Mouse (Mus musculus) kidney, embryonic 15.5 days (tissue): Measurements from ENCODE around the gene Asb16. TPM values are rescaled to one million over a fixed set of nuclear protein-coding genes. Genes with fewer than 3 reads are reported as not detected.
A peak's percentile ranks its signal among the peaks of the same experiment; 100 is the strongest.

ENCODE experiments used
- ATAC-seq: fragments of 200-750 bp; cut with Nextera tagmentation; replicated peaks from 2 replicates; pipeline ENCODE4 v1.8.0; 2017; ENCODE audit warnings: moderate TSS enrichment; ENCODE audit not compliant: low FRiP score
- H3K27ac ChIP-seq: fragments of 300-500 bp; sonication (generic); 2 replicates; pipeline ENCODE4 v1.5.1; 2015; ENCODE audit warnings: mild to moderate bottlenecking, inconsistent platforms
- H3K27me3 ChIP-seq: fragments of 300-500 bp; sonication (generic); 2 replicates; pipeline ENCODE4 v1.6.1; 2015; ENCODE audit warnings: inconsistent platforms
- H3K36me3 ChIP-seq: fragments of 300-500 bp; sonication (generic); 2 replicates; pipeline ENCODE4 v1.6.1; 2015; ENCODE audit warnings: inconsistent platforms
- H3K4me1 ChIP-seq: fragments of 300-500 bp; sonication (generic); 2 replicates; pipeline ENCODE4 v1.6.1; 2015; ENCODE audit warnings: inconsistent platforms
- H3K4me2 ChIP-seq: fragments of 300-500 bp; sonication (generic); 2 replicates; pipeline ENCODE4 v1.6.1; 2015; ENCODE audit warnings: moderate library complexity, mild to moderate bottlenecking, inconsistent platforms
- H3K4me3 ChIP-seq: fragments of 300-500 bp; sonication (generic); replicated peaks from 2 replicates; pipeline ENCODE4 v1.5.1; 2015; ENCODE audit warnings: mild to moderate bottlenecking, inconsistent platforms
- H3K9ac ChIP-seq: fragments of 300-500 bp; sonication (generic); 2 replicates; pipeline ENCODE4 v1.6.1; 2015; ENCODE audit warnings: mild to moderate bottlenecking, inconsistent platforms
- H3K9me3 ChIP-seq: fragments of 300-500 bp; sonication (generic); replicated peaks from 2 replicates; pipeline ENCODE4 v1.6.1; 2016; ENCODE audit warnings: inconsistent platforms
- WGBS: fragments of 180-500 bp; shearing (Covaris S2); methylation state at CpG from one replicate; pipeline ENCODE4 v1.1.7; 2015; ENCODE audit warnings: mixed read lengths; 5-methylcytosine and 5-hydroxymethylcytosine counted together
- polyA plus RNA-seq: library from polyadenylated mRNA; unstranded; fragments of >200 nt; fragmentation: Nextera tagmentation; extraction: Ambion mirVana; gene quantifications from 2 replicates; pipeline ENCODE4 v1.2.1, GENCODE M21; 2015

Asb16 gene
- polyA plus RNA-seq, 1 experiment from 2014 or later = 0.10 TPM

- ATAC-seq = no peak
Observed at GRCm38 (mm10) chr11:102245581-102246272, 22.8 kb upstream of the Asb16 start.

DNA sequence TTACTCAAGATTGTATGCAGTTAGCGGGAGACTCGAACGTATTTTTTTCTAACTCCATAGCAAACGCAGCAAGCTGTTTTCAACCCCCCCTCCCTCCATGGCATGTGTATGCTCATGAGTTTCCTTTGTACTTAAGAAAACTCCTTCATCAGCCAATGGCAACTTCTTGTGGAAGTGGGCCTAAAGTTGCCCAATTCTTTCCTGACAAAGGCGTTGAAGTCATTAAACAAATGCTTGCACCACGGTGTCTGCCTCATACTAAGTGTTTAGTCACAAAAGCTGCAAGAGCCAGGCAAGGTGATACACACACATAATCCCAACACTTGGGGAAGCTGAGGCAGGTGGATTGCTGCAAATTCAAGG, 22.3 kb upstream of the Asb16 start:
- H3K36me3 ChIP-seq = peaks cover 6% of the 10 kb centered on the region
- ATAC-seq = no peak
- H3K27me3 ChIP-seq = no peaks in the 10 kb centered on the region; the same call in 1 of the 2 replicates
- H3K4me3 ChIP-seq = no peak overlapping the region
- H3K27ac ChIP-seq = no peak overlapping the region
- H3K9ac ChIP-seq = no peak overlapping the region
- 77% methylated on average over 6 of the region's 6 CpGs for WGBS
- H3K9me3 ChIP-seq = no peaks in the 10 kb centered on the region
- peaks cover 24% of the 10 kb centered on the region for H3K4me1 ChIP-seq
- H3K4me2 ChIP-seq = no peak overlapping the region

More at GRCm38 (mm10) chr11:102245581-102246272, 22.8 kb upstream of the Asb16 start:
- H3K9me3 ChIP-seq = no peaks in the 10 kb centered on the region
- peak overlapping the region; percentile 76 for H3K4me2 ChIP-seq
- H3K4me3 ChIP-seq = peak overlapping the region; percentile 40
- no peak overlapping the region for H3K9ac ChIP-seq
- H3K27me3 ChIP-seq = no peaks in the 10 kb centered on the region; the same call in 1 of the 2 replicates
- WGBS = 59% methylated on average over 14 of the region's 14 CpGs
- H3K27ac ChIP-seq = 0 out of 2 replicates have a peak overlapping the region, but pooled peaks have one; percentile 11
- H3K36me3 ChIP-seq = peaks cover under 1% of the 10 kb centered on the region
- peaks cover 24% of the 10 kb centered on the region for H3K4me1 ChIP-seq

DNA sequence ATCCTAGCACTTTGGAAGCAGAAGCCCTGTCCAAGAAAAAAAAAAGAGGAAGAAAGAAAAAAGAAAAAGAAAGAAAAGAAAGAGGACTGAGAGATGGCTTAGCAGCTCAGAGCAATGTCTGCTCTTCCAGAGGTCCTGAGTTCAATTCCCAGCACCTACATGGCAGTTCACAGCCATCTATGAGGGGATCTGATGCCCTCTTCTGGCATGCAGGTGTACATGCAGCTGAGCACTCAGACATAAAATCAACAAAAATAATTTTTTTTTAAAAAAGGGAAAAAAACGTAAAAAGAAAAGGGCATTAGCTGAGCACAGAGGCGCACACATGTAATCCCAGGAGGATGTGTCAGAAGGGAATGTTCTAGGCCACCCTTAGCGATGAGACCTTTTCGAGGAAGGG, 21.7 kb upstream of the Asb16 start:
- peaks cover 24% of the 10 kb centered on the region for H3K4me1 ChIP-seq
- H3K9me3 ChIP-seq = no peaks in the 10 kb centered on the region
- WGBS = 88% methylated on average over 4 of the region's 4 CpGs
- H3K4me3 ChIP-seq = no peak overlapping the region
- H3K27ac ChIP-seq = no peak overlapping the region
- no peaks in the 10 kb centered on the region; the same call in 1 of the 2 replicates for H3K27me3 ChIP-seq
- no peak for ATAC-seq
- H3K4me2 ChIP-seq = no peak overlapping the region
- H3K9ac ChIP-seq = no peak overlapping the region
- peaks cover 11% of the 10 kb centered on the region for H3K36me3 ChIP-seq

- H3K27ac ChIP-seq = peak within 1 kb of the TSS; percentile 78
- peaks cover 24% of the 10 kb centered on the region for H3K4me1 ChIP-seq
- peak; percentile 64 for ATAC-seq
- H3K27me3 ChIP-seq = no peaks in the 10 kb centered on the region; the same call in 1 of the 2 replicates
- H3K4me3 ChIP-seq = peak within 1 kb of the TSS; percentile 83
- peaks cover 11% of the 10 kb centered on the region for H3K36me3 ChIP-seq
- under 1% methylated on average over 41 of the region's 41 CpGs for WGBS
- H3K9me3 ChIP-seq = no peaks in the 10 kb centered on the region
- H3K4me2 ChIP-seq = peak within 1 kb of the TSS; percentile 93
- peak within 1 kb of the TSS; percentile 76 for H3K9ac ChIP-seq
Observed at GRCm38 (mm10) chr11:102248630-102249230, 19.8 kb upstream of the Asb16 start, which contains the start of gene BC030867. Gene BC030867 (plus strand): TSS chr11:102248882.

GRCm38 (mm10) chr11:102249351-102250090, 19.0 kb upstream of the Asb16 start:
- Histone ChIP-seq H3K9ac (peak overlapping the region; percentile 76), H3K4me2 (peak overlapping the region; percentile 93), H3K4me1 (peaks cover 23% of the 10 kb centered on the region), H3K27me3 (no peaks in the 10 kb centered on the region; the same call in 1 of the 2 replicates), H3K9me3 (no peaks in the 10 kb centered on the region), H3K4me3 (peak overlapping the region; percentile 83), H3K27ac (peak overlapping the region; percentile 78), H3K36me3 (peaks cover 16% of the 10 kb centered on the region)
- no peak for ATAC-seq
- 7% methylated on average over 9 of the region's 9 CpGs for whole genome bisulfite sequencing

DNA sequence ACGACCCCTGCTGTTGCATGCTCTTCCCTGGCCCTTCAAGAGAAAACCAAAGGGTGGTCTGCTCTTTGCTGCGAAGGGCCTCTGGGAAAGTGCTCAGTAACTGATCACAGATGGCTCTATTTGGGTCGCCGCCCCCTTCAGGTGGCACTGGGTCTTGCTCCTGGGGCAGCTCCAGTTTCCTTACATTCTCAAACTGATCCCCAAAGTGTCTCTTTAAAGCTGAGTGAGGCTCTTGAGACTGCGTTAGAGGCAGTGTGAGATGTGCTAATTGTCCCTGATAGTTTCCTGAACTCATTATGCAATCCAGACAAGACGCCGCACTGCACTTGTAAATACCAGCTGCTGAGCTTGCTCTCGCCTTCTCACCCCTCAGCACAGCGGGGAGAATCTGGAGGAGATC, 11.0 kb upstream of the Asb16 start:
- WGBS = 43% methylated on average over 9 of the region's 9 CpGs
- ATAC-seq = no peak
- H3K36me3 ChIP-seq = peaks cover 58% of the 10 kb centered on the region
- H3K9ac ChIP-seq = no peak overlapping the region
- H3K4me2 ChIP-seq = no peak overlapping the region
- no peak overlapping the region for H3K4me3 ChIP-seq
- no peaks in the 10 kb centered on the region for H3K27me3 ChIP-seq
- peaks cover 14% of the 10 kb centered on the region for H3K4me1 ChIP-seq
- no peaks in the 10 kb centered on the region for H3K9me3 ChIP-seq
- no peak overlapping the region for H3K27ac ChIP-seq

DNA sequence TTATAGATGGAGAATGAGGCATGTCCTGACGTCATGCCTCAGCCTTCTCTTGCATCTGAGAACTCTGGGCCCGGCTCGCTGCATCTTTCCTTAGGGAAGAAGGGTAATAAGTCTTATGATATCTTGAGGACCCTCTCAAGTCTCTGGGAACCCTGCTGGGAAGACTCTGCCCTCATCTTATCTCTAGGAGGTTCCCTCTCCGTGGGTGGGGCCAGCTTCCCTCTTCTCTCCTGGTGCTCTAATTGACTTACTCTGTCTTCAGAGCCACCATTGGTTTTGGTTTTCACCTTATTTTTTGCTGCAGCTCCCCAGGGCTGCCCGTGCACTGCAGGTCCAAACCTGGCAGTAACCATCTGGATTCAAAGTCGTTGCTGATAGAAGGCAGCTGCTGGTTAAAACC, 10.4 kb upstream of the Asb16 start:
- Histone ChIP-seq H3K4me3 (no peak overlapping the region), H3K27ac (no peak overlapping the region), H3K4me2 (no peak overlapping the region), H3K36me3 (peaks cover 62% of the 10 kb centered on the region), H3K9me3 (no peaks in the 10 kb centered on the region), H3K27me3 (no peaks in the 10 kb centered on the region), H3K9ac (no peak overlapping the region), H3K4me1 (peaks cover 14% of the 10 kb centered on the region)
- ATAC-seq = no peak
- WGBS = 80% methylated on average over 6 of the region's 6 CpGs

GRCm38 (mm10) chr11:102258521-102258920, 10.0 kb upstream of the Asb16 start:
- peaks cover 66% of the 10 kb centered on the region for H3K36me3 ChIP-seq
- no peaks in the 10 kb centered on the region for H3K27me3 ChIP-seq
- H3K4me1 ChIP-seq = peaks cover 14% of the 10 kb centered on the region
- no peak overlapping the region for H3K4me2 ChIP-seq
- no peaks in the 10 kb centered on the region for H3K9me3 ChIP-seq
- no peak overlapping the region for H3K4me3 ChIP-seq
- H3K9ac ChIP-seq = no peak overlapping the region
- no peak overlapping the region for H3K27ac ChIP-seq
- ATAC-seq = no peak
- 95% methylated on average over 3 of the region's 3 CpGs for WGBS

DNA sequence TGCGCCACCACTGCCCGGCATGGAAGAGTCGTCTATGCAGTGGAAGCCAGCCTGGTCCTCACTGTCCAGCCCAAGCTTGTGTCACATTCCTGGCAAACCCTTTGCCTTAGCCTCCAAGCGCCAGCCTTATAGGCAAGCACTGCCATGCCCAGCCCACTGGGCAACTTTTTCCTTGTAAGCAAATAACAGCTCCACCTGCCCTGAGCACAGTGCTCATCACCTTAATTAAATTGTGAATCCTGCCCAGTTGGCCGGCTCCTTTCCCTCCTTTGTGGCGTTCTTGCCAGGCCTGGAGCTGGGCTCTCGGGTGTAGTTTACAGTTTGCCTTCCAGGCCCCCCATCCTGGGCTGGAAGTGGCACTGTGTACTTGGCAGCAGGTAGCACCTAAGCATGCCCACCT, 5.3 kb upstream of the Asb16 start:
- ATAC-seq = no peak
- Histone ChIP-seq H3K36me3 (peaks cover 53% of the 10 kb centered on the region), H3K9ac (no peak overlapping the region)

DNA sequence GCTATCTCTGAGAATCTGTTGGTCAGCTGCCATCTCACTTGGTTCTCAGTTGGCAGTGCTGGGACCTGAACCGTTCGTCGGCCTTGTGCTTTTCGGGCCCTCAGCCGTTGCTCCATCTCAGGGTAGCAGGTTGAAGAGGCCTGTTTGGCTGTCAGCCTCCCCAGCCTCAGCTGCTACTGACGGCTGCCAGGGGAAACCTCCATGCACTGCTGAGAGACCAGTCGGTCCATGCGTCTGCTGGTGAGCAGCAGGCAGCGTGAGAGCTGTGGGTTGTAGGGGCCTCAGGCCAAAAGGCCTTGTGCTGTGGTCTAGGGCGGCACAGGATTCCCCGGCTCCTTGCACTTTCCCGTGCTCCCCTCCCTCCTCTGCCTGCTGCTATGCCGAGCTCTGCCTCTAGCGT, 2.7 kb upstream of the Asb16 start:
- no peak overlapping the region for H3K4me2 ChIP-seq
- no peak for ATAC-seq
- H3K9me3 ChIP-seq = no peaks in the 10 kb centered on the region
- no peak overlapping the region for H3K4me3 ChIP-seq
- peaks cover 15% of the 10 kb centered on the region for H3K4me1 ChIP-seq
- no peak overlapping the region for H3K27ac ChIP-seq
- H3K27me3 ChIP-seq = no peaks in the 10 kb centered on the region
- no peak overlapping the region for H3K9ac ChIP-seq
- H3K36me3 ChIP-seq = peaks cover 30% of the 10 kb centered on the region
- WGBS = 67% methylated on average over 14 of the region's 14 CpGs

More for the DNA sequence above, 5.3 kb upstream of the Asb16 start:
- Histone ChIP-seq H3K4me3 (no peak overlapping the region), H3K27me3 (no peaks in the 10 kb centered on the region), H3K27ac (no peak overlapping the region), H3K4me1 (peaks cover 15% of the 10 kb centered on the region), H3K9me3 (no peaks in the 10 kb centered on the region), H3K4me2 (no peak overlapping the region)
- WGBS = 92% methylated on average over 7 of the region's 7 CpGs

- Histone ChIP-seq H3K9me3 (no peaks in the 10 kb centered on the region), H3K4me1 (peaks cover 12% of the 10 kb centered on the region), H3K4me2 (0 out of 2 replicates have a peak overlapping the region, but pooled peaks have one; percentile 26), H3K36me3 (peaks cover 25% of the 10 kb centered on the region), H3K27me3 (no peaks in the 10 kb centered on the region), H3K4me3 (no peak overlapping the region), H3K27ac (0 out of 2 replicates have a peak overlapping the region, but pooled peaks have one; percentile 11), H3K9ac (no peak overlapping the region)
- ATAC-seq = no peak
- WGBS = 85% methylated on average over 8 of the region's 8 CpGs
Observed at GRCm38 (mm10) chr11:102266631-102267355, 1.8 kb upstream of the Asb16 start.
